Mouse (Mus musculus) liver, adult 2 months (tissue): ENCODE data around the gene Bfar. TPM values are rescaled to one million over a fixed set of nuclear protein-coding genes. Genes with fewer than 3 reads are reported as not detected.
"Not testable (repeated sequence)": the region's sequence is repeated elsewhere in the genome, so short reads cannot be mapped to it uniquely, and the experiment has no call there.

Experiments used
- DNase-seq: peaks from one replicate; pipeline ENCODE4 v3.0.0-alpha.2; 2011; ENCODE audit warnings: low read depth, low spot score; ENCODE audit errors: extremely low read depth
- H3K27ac ChIP-seq: fragments of 200-500 bp; replicated peaks from 2 replicates; pipeline ENCODE4 v1.5.1; 2012; ENCODE audit warnings: low read depth, mild to moderate bottlenecking, control low read depth, inconsistent platforms, low read length; ENCODE audit not compliant: insufficient read depth
- H3K27me3 ChIP-seq: fragments of 200-500 bp; 2 replicates; pipeline ENCODE4 v1.6.1; 2012; ENCODE audit warnings: mild to moderate bottlenecking, moderate library complexity, low read length, inconsistent platforms; ENCODE audit not compliant: control insufficient read depth, insufficient read depth
- H3K36me3 ChIP-seq: fragments of 200-500 bp; 2 replicates; pipeline ENCODE4 v1.6.1; 2012; ENCODE audit warnings: low read length, inconsistent platforms; ENCODE audit not compliant: control insufficient read depth, insufficient read depth
- H3K4me1 ChIP-seq: fragments of 200-500 bp; 2 replicates; pipeline ENCODE4 v1.6.1; 2011; ENCODE audit warnings: low read length; ENCODE audit not compliant: control insufficient read depth, insufficient read depth
- H3K4me3 ChIP-seq: fragments of 200-500 bp; 2 replicates; pipeline ENCODE4 v1.5.1; 2011; ENCODE audit warnings: low read depth, mild to moderate bottlenecking, control low read depth, low read length, moderate library complexity; ENCODE audit not compliant: insufficient read depth
- H3K79me2 ChIP-seq: fragments of 200-500 bp; 2 replicates; pipeline ENCODE4 v1.6.1; 2012; ENCODE audit warnings: inconsistent platforms, mild to moderate bottlenecking, low read length, moderate library complexity; ENCODE audit not compliant: control insufficient read depth, insufficient read depth
- H3K9ac ChIP-seq: fragments of 200-500 bp; 2 replicates; pipeline ENCODE4 v1.6.1; 2012; ENCODE audit warnings: low read depth, mild to moderate bottlenecking, control low read depth, inconsistent platforms, low read length
- CTCF ChIP-seq: fragments of 200-500 bp; IDR thresholded peaks from 2 replicates; pipeline ENCODE4 v1.5.1; 2011; ENCODE audit warnings: low read depth, low read length, control low read depth
- POLR2A ChIP-seq: fragments of 200-500 bp; IDR thresholded peaks from 2 replicates; pipeline ENCODE4 v1.6.1; 2011; ENCODE audit warnings: low read length, control low read depth; ENCODE audit not compliant: insufficient read depth; ENCODE audit errors: extremely low read depth
- WGBS: fragments of 180-500 bp; shearing (Covaris S2); methylation state at CpG from one replicate; pipeline ENCODE4 v1.1.7; 2018; 5-methylcytosine and 5-hydroxymethylcytosine counted together
- polyA plus RNA-seq: library from polyadenylated mRNA; depleted of rRNA; stranded (reverse); fragments of >200 nt; gene quantifications from 2 replicates; pipeline ENCODE4 v1.2.3, GENCODE M21; 2012
- total RNA-seq: library from RNA; depleted of rRNA; stranded (reverse); fragments of >200 nt; gene quantifications from 2 replicates; pipeline ENCODE4 v1.2.3, GENCODE M21; 2014

The Bfar gene
- total and polyA plus RNA-seq, 2 experiments = 23.4 to 44.9 TPM

- H3K4me3 ChIP-seq = no peak overlapping the region
- no peak overlapping the region for H3K9ac ChIP-seq
- no peak for DNase-seq
- H3K27me3 ChIP-seq = no peaks in the 10 kb centered on the region
- H3K4me1 ChIP-seq = no peaks in the 10 kb centered on the region
- 81% methylated on average over 4 of the region's 4 CpGs for WGBS
- TF ChIP-seq CTCF (no peak), POLR2A (no peak)
- no peak overlapping the region for H3K27ac ChIP-seq
- no peaks in the 10 kb centered on the region for H3K79me2 ChIP-seq
- peaks cover 55% of the 10 kb centered on the region for H3K36me3 ChIP-seq
Measured at GRCm38 (mm10) chr16:13645930-13646329, 25.7 kb upstream of the Bfar start.

GRCm38 (mm10) chr16:13658886-13659285, 12.8 kb upstream of the Bfar start:
- H3K27me3 ChIP-seq = no peaks in the 10 kb centered on the region
- H3K4me3 ChIP-seq = no peak overlapping the region
- no peaks in the 10 kb centered on the region for H3K4me1 ChIP-seq
- WGBS = 90% methylated on average over 3 of the region's 3 CpGs
- no peak for DNase-seq
- no peak overlapping the region for H3K9ac ChIP-seq
- H3K36me3 ChIP-seq = peaks cover 48% of the 10 kb centered on the region
- H3K27ac ChIP-seq = no peak overlapping the region
- TF ChIP-seq POLR2A (no peak), CTCF (no peak)
- no peaks in the 10 kb centered on the region for H3K79me2 ChIP-seq

- Histone ChIP-seq H3K27me3 (no peaks in the 10 kb centered on the region), H3K4me1 (no peaks in the 10 kb centered on the region), H3K9ac (no peak overlapping the region), H3K36me3 (peaks cover 41% of the 10 kb centered on the region), H3K4me3 (no peak overlapping the region), H3K79me2 (no peaks in the 10 kb centered on the region), H3K27ac (no peak overlapping the region)
- 97% methylated on average over 9 of the region's 9 CpGs for WGBS
- no peak for DNase-seq
- TF ChIP-seq CTCF (no peak), POLR2A (no peak)
Measured at GRCm38 (mm10) chr16:13660736-13661135, 10.9 kb upstream of the Bfar start.

GRCm38 (mm10) chr16:13667878-13668343, 3.7 kb upstream of the Bfar start, which contains the start of gene Parn:
Parn (minus strand) TSS chr16:13668170.
- DNase-seq = peak; percentile 76
- peak within 1 kb of the TSS; percentile 77 for H3K9ac ChIP-seq
- peak within 1 kb of the TSS; percentile 83 for H3K4me3 ChIP-seq

GRCm38 (mm10) chr16:13668402-13669108, 3.1 kb upstream of the Bfar start:
- Histone ChIP-seq H3K27ac (no peak overlapping the region), H3K27me3 (no peaks in the 10 kb centered on the region)

More at GRCm38 (mm10) chr16:13667878-13668343, 3.7 kb upstream of the Bfar start, which contains the start of gene Parn:
- H3K27me3 ChIP-seq = no peaks in the 10 kb centered on the region
- peak; percentile 66; the same call in 1 of the 2 replicates for TF ChIP-seq POLR2A
- TF ChIP-seq CTCF = no peak
- peaks cover 4% of the 10 kb centered on the region; the same call in 1 of the 2 replicates for H3K79me2 ChIP-seq
- H3K27ac ChIP-seq = peak within 1 kb of the TSS; percentile 28; the same call in 1 of the 2 replicates
- peaks cover 4% of the 10 kb centered on the region; the same call in 1 of the 2 replicates for H3K4me1 ChIP-seq
- H3K36me3 ChIP-seq = peaks cover 13% of the 10 kb centered on the region
- WGBS = under 1% methylated on average over 35 of the region's 35 CpGs

GRCm38 (mm10) chr16:13669282-13669681, 2.4 kb upstream of the Bfar start:
- H3K79me2 ChIP-seq = peaks cover 4% of the 10 kb centered on the region; the same call in 1 of the 2 replicates
- H3K9ac ChIP-seq = no peak overlapping the region
- TF ChIP-seq CTCF = no peak
- no peak for TF ChIP-seq POLR2A
- 100% methylated on average over 1 of the region's 1 CpGs for WGBS
- H3K4me3 ChIP-seq = no peak overlapping the region
- H3K27ac ChIP-seq = no peak overlapping the region
- DNase-seq = no peak
- peaks cover 6% of the 10 kb centered on the region for H3K4me1 ChIP-seq
- no peaks in the 10 kb centered on the region for H3K27me3 ChIP-seq
- H3K36me3 ChIP-seq = peaks cover 8% of the 10 kb centered on the region

More at GRCm38 (mm10) chr16:13668402-13669108, 3.1 kb upstream of the Bfar start:
- Histone ChIP-seq H3K79me2 (peaks cover 4% of the 10 kb centered on the region; the same call in 1 of the 2 replicates), H3K36me3 (peaks cover 10% of the 10 kb centered on the region), H3K4me3 (no peak overlapping the region; the same call in 1 of the 2 replicates), H3K9ac (no peak overlapping the region), H3K4me1 (peaks cover 6% of the 10 kb centered on the region)
- DNase-seq = no peak
- no peak for TF ChIP-seq POLR2A
- no peak for TF ChIP-seq CTCF
- WGBS = 83% methylated on average over 10 of the region's 10 CpGs

- not testable (repeated sequence) for H3K79me2 ChIP-seq, H3K4me3 ChIP-seq, H3K27ac ChIP-seq, H3K36me3 ChIP-seq, H3K27me3 ChIP-seq, H3K9ac ChIP-seq, H3K4me1 ChIP-seq, DNase-seq
- 72% methylated on average over 5 of the region's 5 CpGs for WGBS
Measured at GRCm38 (mm10) chr16:13670896-13671295, 762 bp upstream of the Bfar start.
